Mouse (Mus musculus): ENCODE measurements around the gene Map7.

Map7 gene

GRCm38 (mm10) chr10:20285994-20286836 is 137.9 kb downstream of the Map7 start:
- CTCF ChIA-PET: no interaction called here

GRCm38 (mm10) chr10:20287369-20287768 is 139.1 kb downstream of the Map7 start:
- CTCF ChIA-PET: no interaction called here

GRCm38 (mm10) chr10:20290467-20290883 is 142.2 kb downstream of the Map7 start:
- CTCF ChIA-PET: interaction anchor here (0.5 to 1.2 kb wide), 3 partner anchors 24 to 639 kb away, joined by 8 to 26 read pairs (median 11); no protein-coding TSS in a partner anchor

GRCm38 (mm10) chr10:20295961-20296360 is 147.7 kb downstream of the Map7 start:
- CTCF ChIA-PET: no interaction called here

- CTCF ChIA-PET: interaction anchor here (0.5 to 0.6 kb wide), 2 partner anchors 16 to 22 kb away, joined by 3 read pairs; no protein-coding TSS in a partner anchor
Measured at GRCm38 (mm10) chr10:20298152-20298920, 150.1 kb downstream of the Map7 start.

- CTCF ChIA-PET: no interaction called here
Measured at GRCm38 (mm10) chr10:20299114-20299513, 150.8 kb downstream of the Map7 start.

GRCm38 (mm10) chr10:20310969-20311769 is 162.9 kb downstream of the Map7 start:
- CTCF ChIA-PET: interaction anchor here (1.0 kb wide), 1 partner anchor 207 kb away, joined by 3 read pairs; no protein-coding TSS in a partner anchor

GRCm38 (mm10) chr10:20311918-20312735 is 163.9 kb downstream of the Map7 start, which contains the start of gene Bclaf1:
Bclaf1 (plus strand) TSS chr10:20312469.
- CTCF ChIA-PET: interaction anchor here (1.0 kb wide), 1 partner anchor 206 kb away, joined by 3 read pairs; no protein-coding TSS in a partner anchor

GRCm38 (mm10) chr10:20312736-20313301 is 164.5 kb downstream of the Map7 start:
- CTCF ChIA-PET: interaction anchor here (0.9 kb wide), 1 partner anchor 13 kb away, joined by 3 read pairs; no protein-coding TSS in a partner anchor

GRCm38 (mm10) chr10:20313447-20313846 is 165.2 kb downstream of the Map7 start:
- CTCF ChIA-PET: interaction anchor here (0.9 kb wide), 1 partner anchor 12 kb away, joined by 3 read pairs; no protein-coding TSS in a partner anchor

- CTCF ChIA-PET: interaction anchor here (0.9 to 1.9 kb wide), 3 partner anchors 12 to 31 kb away, joined by 3 to 11 read pairs (median 3); no protein-coding TSS in a partner anchor
Measured at GRCm38 (mm10) chr10:20313941-20314340, 165.7 kb downstream of the Map7 start.

GRCm38 (mm10) chr10:20314797-20315196 is 166.5 kb downstream of the Map7 start:
- CTCF ChIA-PET: interaction anchor here (0.6 to 1.9 kb wide), 5 partner anchors 17 to 207 kb away, joined by 3 to 11 read pairs (median 3); no protein-coding TSS in a partner anchor

- CTCF ChIA-PET: no interaction called here
Measured at GRCm38 (mm10) chr10:20317466-20317865, 169.2 kb downstream of the Map7 start.

- CTCF ChIA-PET: no interaction called here
Measured at GRCm38 (mm10) chr10:20326226-20326625, 178.0 kb downstream of the Map7 start.
